Comparison of ENCODE assay signal across 8 mouse cellular contexts in the genomic region with DNA sequence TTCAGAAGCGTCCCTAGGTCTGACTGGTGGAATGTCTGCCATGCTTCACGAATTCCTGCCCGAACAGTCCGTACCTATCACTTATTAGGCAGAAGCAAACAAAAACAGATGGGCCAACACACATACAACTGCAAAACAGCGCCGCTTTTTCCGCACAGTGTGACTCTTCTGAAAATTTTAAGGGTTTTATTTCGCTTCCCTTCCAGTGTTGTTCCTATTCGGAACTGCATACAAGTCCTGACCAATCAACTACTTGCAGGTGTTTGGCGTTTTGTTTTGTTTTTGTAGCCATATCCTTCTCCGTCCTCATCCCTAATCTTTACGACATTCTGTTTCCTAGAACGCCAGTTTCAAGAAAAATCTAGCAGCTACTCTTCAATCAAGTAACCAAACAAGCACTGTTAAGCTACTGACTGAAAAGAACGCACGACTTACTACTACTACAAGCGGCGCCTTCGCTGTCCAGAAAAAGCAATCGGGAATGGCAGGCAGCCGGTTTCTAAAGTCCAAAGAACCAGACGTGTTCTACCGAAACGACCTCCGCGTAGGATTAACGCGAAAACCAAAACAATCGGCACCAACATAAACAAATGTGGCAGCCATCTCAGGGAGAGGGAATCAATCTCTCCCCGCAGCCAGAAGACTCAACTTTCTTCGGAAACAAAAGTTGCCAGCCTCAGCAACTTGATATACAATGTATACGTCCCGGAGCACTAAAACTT. TPM values are rescaled to one million over a fixed set of nuclear protein-coding genes. Genes with fewer than 3 reads are reported as not detected.
DNase-seq lines count a peak whose midpoint lies in the region; ATAC-seq lines count a peak whose summit lies in the region.

No protein-coding gene starts in this region.

- H3K4me2 ChIP-seq in heart, embryonic 11.5 days, result peak overlapping the region; percentile 91
- peak overlapping the region; percentile 73 for H3K4me2 ChIP-seq in kidney, embryonic 16.5 days (replicated peaks; ENCODE audit: low read depth, low read length)

- ATAC-seq in heart, embryonic 11.5 days (replicated peaks; ENCODE audit: insufficient number of reproducible peaks, low FRiP score, low TSS enrichment), result no peak
- ATAC-seq in kidney, embryonic 16.5 days (ENCODE audit: low FRiP score, low TSS enrichment), result no peak

- peak overlapping the region; percentile 85 for H3K4me3 ChIP-seq in heart, embryonic 11.5 days (ENCODE audit: low read depth, low read length)
- peak overlapping the region; percentile 93 for H3K4me3 ChIP-seq in kidney, embryonic 16.5 days (ENCODE audit: low read length)

- H3K9ac ChIP-seq in heart, embryonic 11.5 days (ENCODE audit: low read depth, low read length), result peak overlapping the region; percentile 94
- peak overlapping the region; percentile 100 for H3K9ac ChIP-seq in kidney, embryonic 16.5 days (replicated peaks; ENCODE audit: low read length)

- under 1% methylated on average over 32 of the region's 32 CpGs for WGBS in heart, embryonic 11.5 days (ENCODE audit: insufficient replicate concordance)
- 0% methylated on average over 32 of the region's 32 CpGs for WGBS in kidney, embryonic 16.5 days

- peak; percentile 52 for DNase-seq in CD4-positive helper T cell, adult 2 months (ENCODE audit: low read depth, low spot score)
- DNase-seq in R1 (ENCODE audit: low read depth, low spot score), result peak; percentile 57
- DNase-seq in embryo, embryonic 9.5 days (ENCODE audit: extremely low spot score), result peak; percentile 63
- peak; percentile 49 for DNase-seq in lung, postnatal 10 days
- DNase-seq in retina, postnatal 1 day, result peak; percentile 36
- DNase-seq in frontal cortex, adult 2 months (ENCODE audit: extremely low spot score in 1 of 2, low spot score in 1 of 2), result no peak

- peak overlapping the region; percentile 100 for H3K27ac ChIP-seq in heart, embryonic 11.5 days (ENCODE audit: low read depth, low read length)
- peak overlapping the region; percentile 100 for H3K27ac ChIP-seq in kidney, embryonic 16.5 days (ENCODE audit: low read length)

- no peaks in the 10 kb centered on the region for H3K9me3 ChIP-seq in heart, embryonic 11.5 days (replicated peaks; ENCODE audit: control insufficient read depth, low read length)
- H3K9me3 ChIP-seq in kidney, embryonic 16.5 days (ENCODE audit: low read length), result no peaks in the 10 kb centered on the region

- no peaks in the 10 kb centered on the region for H3K27me3 ChIP-seq in heart, embryonic 11.5 days (ENCODE audit: control insufficient read depth, insufficient read depth, low read length)
- H3K27me3 ChIP-seq in kidney, embryonic 16.5 days (ENCODE audit: insufficient read depth, low read length), result no peaks in the 10 kb centered on the region

- H3K4me1 ChIP-seq in heart, embryonic 11.5 days (ENCODE audit: control insufficient read depth, insufficient read depth, low read length), result peaks cover 9% of the 10 kb centered on the region; the same call in 1 of the 2 replicates
- H3K4me1 ChIP-seq in kidney, embryonic 16.5 days (ENCODE audit: insufficient read depth, low read length), result peaks cover 30% of the 10 kb centered on the region

- no peaks in the 10 kb centered on the region for H3K36me3 ChIP-seq in heart, embryonic 11.5 days (ENCODE audit: control insufficient read depth, insufficient read depth, low read length)
- no peaks in the 10 kb centered on the region for H3K36me3 ChIP-seq in kidney, embryonic 16.5 days (ENCODE audit: insufficient read depth, low read length)

RNA-seq across cellular contexts. Expression of a gene that starts 0.9 kb away (rescaled TPM):
- polyA plus RNA-seq in heart, embryonic 11.5 days (2014; fragmentation: Nextera tagmentation; extraction: Ambion mirVana), result 19.5 and 20.3 TPM in 2 replicates
- polyA plus RNA-seq in kidney, embryonic 16.5 days (2015; fragmentation: Nextera tagmentation; extraction: Ambion mirVana), result 15.8 and 18.2 TPM in 2 replicates
- polyA plus RNA-seq in frontal cortex, adult 2 months (2012; rRNA removed), result 26.8 and 29.4 TPM in 2 replicates

Comparison
In these comparisons a context has a peak if more than half of its experiments do, and no peak if none do; other contexts are left out.
1. DNase-seq: peak in CD4-positive helper T cell, adult 2 months (single experiment), R1 (single experiment), embryo, embryonic 9.5 days (single experiment), lung, postnatal 10 days (single experiment) and retina, postnatal 1 day (single experiment); none in frontal cortex, adult 2 months (0 of 2).